Mouse (Mus musculus): ENCODE data around the gene Xdh.

DNA sequence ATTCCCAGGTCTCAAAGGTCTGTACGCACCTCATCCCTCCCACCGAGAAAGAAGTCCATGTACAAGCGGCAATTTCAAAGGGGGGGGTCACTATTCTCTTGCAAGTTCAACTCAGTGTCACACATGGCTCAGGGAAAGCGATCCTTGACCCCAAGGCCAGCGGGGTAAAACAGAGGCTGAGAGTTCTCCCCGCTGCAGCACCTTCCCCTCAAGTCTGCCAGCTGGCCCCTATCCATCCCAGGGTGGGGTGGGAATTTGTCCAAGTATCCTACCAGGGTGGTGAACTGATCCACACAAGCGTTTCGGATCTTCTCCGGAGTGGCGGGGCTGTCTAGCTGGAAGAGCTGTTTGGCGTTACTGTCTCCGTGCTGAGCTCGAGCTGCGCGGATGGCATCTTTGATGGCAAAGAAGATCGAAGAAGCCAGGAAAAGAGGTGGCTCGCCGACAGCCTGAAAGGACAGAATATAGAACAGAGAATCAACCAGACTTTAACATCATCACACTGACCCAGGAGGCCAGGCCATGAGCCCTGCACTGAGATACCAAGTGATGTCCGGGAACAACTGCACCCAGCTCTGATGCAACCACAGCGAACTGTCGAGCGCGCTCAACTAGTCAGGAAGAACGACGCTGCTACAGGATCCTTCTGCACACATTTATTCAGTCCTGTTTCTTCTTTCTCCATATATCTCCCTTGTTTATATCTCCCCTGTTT lies 63.8 kb downstream of the Xdh start:
- TF ChIP-seq CTCF (IDR thresholded peaks at IDR 0.05; ENCODE audit: borderline replicate concordance, insufficient read depth, low read length) (no peak), POLR2A (IDR thresholded peaks at IDR 0.05; ENCODE audit: low read depth, low read length) (no peak)

Measured in embryonic fibroblast, embryonic 13.5 days (primary cell).